Mouse (Mus musculus) left cerebral cortex, postnatal 10 days (tissue): ENCODE results near the gene Tex101. TPM values are rescaled to one million over a fixed set of nuclear protein-coding genes. Genes with fewer than 3 reads are reported as not detected.
"Not testable (repeated sequence)": the region's sequence is repeated elsewhere in the genome, so short reads cannot be mapped to it uniquely, and the experiment has no call there.

Experiments used
- DNase-seq, 2 experiments: peaks; one replicate each; pipeline ENCODE4 v3.0.0; 2021 to 2022; ENCODE audit warnings: low spot score in 2 of 2, mixed read lengths in 1 of 2; ENCODE audit errors: extremely low spot score in 1 of 2
- intact Hi-C: fragments of 180-260 bp; cut with DNase I; formaldehyde crosslinking; loops from one replicate; pipeline ENCODE4 v1.15.1; 2025
- total RNA-seq, 2 experiments: library from RNA; stranded (reverse); gene quantifications; 2 replicates each; pipeline ENCODE4 v1.2.3; 2021

The Tex101 gene
- total RNA-seq: not detected

- DNase-seq: no peak
- intact Hi-C loops: no loop called here
Observed at GRCm38 (mm10) chr7:24676575-24676974, at the start of gene Tex101. Gene Tex101, minus strand, starts transcription at chr7:24676675.

- intact Hi-C loops: no loop called here
- no peak for DNase-seq
Observed at GRCm38 (mm10) chr7:24715039-24715438, 38.6 kb upstream of the Tex101 start.

GRCm38 (mm10) chr7:24708832-24709292, 32.4 kb upstream of the Tex101 start, which contains the start of gene BC049730:
Gene BC049730, plus strand, starts transcription at chr7:24709242.
- intact Hi-C loops: no loop called here
- no peak for DNase-seq

- DNase-seq, intact Hi-C loops: not testable (repeated sequence)
Observed at GRCm38 (mm10) chr7:24702841-24703240, 26.4 kb upstream of the Tex101 start.

GRCm38 (mm10) chr7:24697891-24698290, 21.4 kb upstream of the Tex101 start:
- DNase-seq, intact Hi-C loops: not testable (repeated sequence)

- DNase-seq, intact Hi-C loops: not testable (repeated sequence)
Observed at GRCm38 (mm10) chr7:24692693-24693092, 16.2 kb upstream of the Tex101 start.

GRCm38 (mm10) chr7:24687519-24687918, 11.0 kb upstream of the Tex101 start:
- intact Hi-C loops, DNase-seq: not testable (repeated sequence)

- intact Hi-C loops, DNase-seq: not testable (repeated sequence)
Observed at GRCm38 (mm10) chr7:24684121-24684520, 7.6 kb upstream of the Tex101 start.

GRCm38 (mm10) chr7:24671944-24672439, 4.5 kb downstream of the Tex101 start:
- no peak for DNase-seq
- intact Hi-C loops: no loop called here

GRCm38 (mm10) chr7:24664959-24665358, 11.5 kb downstream of the Tex101 start:
- intact Hi-C loops: loop anchor here (10.0 kb wide), 1 partner anchor 210 kb away; the partner anchor contains the start of gene Irgc1
- DNase-seq: no peak

GRCm38 (mm10) chr7:24664301-24664700, 12.2 kb downstream of the Tex101 start:
- DNase-seq: no peak
- intact Hi-C loops: loop anchor here (10.0 kb wide), 1 partner anchor 210 kb away; the partner anchor contains the start of gene Irgc1

- intact Hi-C loops: loop anchor here (2.0 to 10.0 kb wide), 2 partner anchors 64 to 208 kb away; partner anchors contain the start of gene Irgc1
- DNase-seq: peak; percentile 23 to 62
Observed at GRCm38 (mm10) chr7:24662575-24662974, 13.9 kb downstream of the Tex101 start.

GRCm38 (mm10) chr7:24661118-24661904, 15.2 kb downstream of the Tex101 start:
- DNase-seq: no peak
- intact Hi-C loops: loop anchor here (10.0 kb wide), 1 partner anchor 207 kb away; the partner anchor contains the start of gene Irgc1

- no peak for DNase-seq
- intact Hi-C loops: loop anchor here (10.0 kb wide), 1 partner anchor 205 kb away; the partner anchor contains the start of gene Irgc1
Observed at GRCm38 (mm10) chr7:24659737-24660357, 16.6 kb downstream of the Tex101 start.

GRCm38 (mm10) chr7:24653681-24654080, 22.8 kb downstream of the Tex101 start:
- intact Hi-C loops: no loop called here
- DNase-seq: peak in 1 of 2 experiments; percentile 15

- DNase-seq: no peak
- intact Hi-C loops: no loop called here
Observed at GRCm38 (mm10) chr7:24646486-24646885, 30.0 kb downstream of the Tex101 start.

- DNase-seq: no peak
- intact Hi-C loops: no loop called here
Observed at GRCm38 (mm10) chr7:24644996-24645395, 31.5 kb downstream of the Tex101 start.

- no peak for DNase-seq
- intact Hi-C loops: no loop called here
Observed at GRCm38 (mm10) chr7:24644492-24644891, 32.0 kb downstream of the Tex101 start.

GRCm38 (mm10) chr7:24642491-24642890, 34.0 kb downstream of the Tex101 start:
- intact Hi-C loops: no loop called here
- DNase-seq: peak; percentile 23 to 51
